In the genomic region with DNA sequence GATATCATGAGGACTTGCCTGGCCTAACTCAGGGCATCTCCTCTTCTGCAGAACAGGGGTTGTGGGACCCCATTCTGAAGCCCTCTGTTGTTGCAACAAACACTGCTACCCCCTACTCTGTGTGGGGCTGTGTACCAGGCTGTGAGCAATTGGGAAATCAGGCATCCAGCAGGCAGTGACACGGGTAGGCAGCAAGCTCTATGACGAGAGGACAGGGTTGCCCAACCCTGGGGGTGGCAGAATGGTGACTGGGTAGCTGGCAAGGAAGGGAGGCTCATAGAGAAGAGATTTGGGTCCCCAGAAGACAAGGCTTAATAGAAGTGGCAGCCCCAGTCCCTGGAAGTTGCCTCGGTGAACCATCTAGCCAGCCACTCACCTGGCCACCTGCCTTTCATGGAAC, we compare ENCODE assay signal across 24 mouse cellular contexts.
"Had no signal": no experiment of that assay in that cellular context is flagged by ENCODE, and none has a peak within 500 bp of the region (broad histone marks: within the 10 kb centered on the region; RNA-seq: fewer than 3 reads in every experiment).

No protein-coding gene starts in this region.

- ATAC-seq: intestine, embryonic 16.5 days; liver, embryonic 12.5 days had no signal

- H3K27ac ChIP-seq: kidney, embryonic 15.5 days; layer of hippocampus, adult 2 months; limb, embryonic 12.5 days; limb, embryonic 15.5 days; liver, embryonic 12.5 days; liver, embryonic 15.5 days; neural tube, embryonic 12.5 days; neural tube, embryonic 15.5 days; stomach, postnatal 0 days had no signal

- H3K4me2 ChIP-seq: kidney, embryonic 15.5 days; limb, embryonic 12.5 days; limb, embryonic 15.5 days; liver, embryonic 12.5 days; liver, embryonic 15.5 days; midbrain, embryonic 11.5 days; neural tube, embryonic 12.5 days; neural tube, embryonic 15.5 days had no signal

- H3K27me3 ChIP-seq: kidney, embryonic 15.5 days; limb, embryonic 15.5 days; liver, embryonic 12.5 days; liver, embryonic 15.5 days; neural tube, embryonic 12.5 days; neural tube, embryonic 15.5 days had no signal

- DNase-seq: kidney, adult 8-10 months; kidney, postnatal 14 days; left cerebral cortex, postnatal 4 days; lung, adult 2 months; lung, postnatal 14 days; lung, postnatal 4 days; midbrain, embryonic 14.5 days; right cerebral cortex, adult 18-20 months; right cerebral cortex, postnatal 14 days; right cerebral cortex, postnatal 4 days; thymus, adult 2 months; thymus, postnatal 14 days had no signal

- H3K4me1 ChIP-seq: neural tube, embryonic 12.5 days; neural tube, embryonic 15.5 days had no signal

- H3K9ac ChIP-seq: kidney, embryonic 15.5 days; limb, embryonic 12.5 days; limb, embryonic 15.5 days; liver, embryonic 12.5 days; liver, embryonic 15.5 days; neural tube, embryonic 12.5 days; neural tube, embryonic 15.5 days had no signal

- H3K9me3 ChIP-seq: kidney, embryonic 15.5 days; limb, embryonic 12.5 days; limb, embryonic 15.5 days; liver, embryonic 12.5 days; liver, embryonic 15.5 days; megakaryocyte, embryonic 14.5 days; neural tube, embryonic 12.5 days; neural tube, embryonic 15.5 days had no signal

- H3K36me3 ChIP-seq: kidney, embryonic 15.5 days; limb, embryonic 12.5 days; limb, embryonic 15.5 days; liver, embryonic 12.5 days; liver, embryonic 15.5 days; neural tube, embryonic 12.5 days; neural tube, embryonic 15.5 days had no signal

- H3K4me3 ChIP-seq: kidney, embryonic 15.5 days; layer of hippocampus, adult 2 months; limb, embryonic 12.5 days; limb, embryonic 15.5 days; liver, embryonic 12.5 days; liver, embryonic 15.5 days; megakaryocyte, embryonic 14.5 days; neural tube, embryonic 12.5 days; neural tube, embryonic 15.5 days had no signal
